Mouse (Mus musculus): Measurements from ENCODE around the gene Nosip.

Gene Nosip

GRCm38 (mm10) chr7:45035631-45036030 is 26.6 kb upstream of the Nosip start:
- DNase-seq (ENCODE audit: low spot score in 2 of 2), result no peak

- DNase-seq (ENCODE audit: low spot score in 2 of 2), result no peak
Measured at GRCm38 (mm10) chr7:45036702-45037101, 25.5 kb upstream of the Nosip start.

GRCm38 (mm10) chr7:45037720-45038361 is 24.4 kb upstream of the Nosip start:
- DNase-seq (ENCODE audit: low spot score in 2 of 2), result peak in 1 of 2 experiments; percentile 78

GRCm38 (mm10) chr7:45038411-45038810 is 23.8 kb upstream of the Nosip start:
- DNase-seq (ENCODE audit: low spot score in 2 of 2), result no peak

GRCm38 (mm10) chr7:45040851-45041250 is 21.4 kb upstream of the Nosip start:
- no peak for DNase-seq (ENCODE audit: low spot score in 2 of 2)

- DNase-seq (ENCODE audit: low spot score in 2 of 2), result no peak
Measured at GRCm38 (mm10) chr7:45043307-45043706, 18.9 kb upstream of the Nosip start.

GRCm38 (mm10) chr7:45045741-45046140 is 16.5 kb upstream of the Nosip start:
- no peak for DNase-seq (ENCODE audit: low spot score in 2 of 2)

GRCm38 (mm10) chr7:45046853-45047350 is 15.3 kb upstream of the Nosip start:
- no peak for DNase-seq (ENCODE audit: low spot score in 2 of 2)

- DNase-seq (ENCODE audit: low spot score in 2 of 2), result no peak
Measured at GRCm38 (mm10) chr7:45047491-45047890, 14.7 kb upstream of the Nosip start.

- no peak for DNase-seq (ENCODE audit: low spot score in 2 of 2)
Measured at GRCm38 (mm10) chr7:45048001-45048890, 14.0 kb upstream of the Nosip start.

- no peak for DNase-seq (ENCODE audit: low spot score in 2 of 2)
Measured at GRCm38 (mm10) chr7:45048923-45049657, 13.1 kb upstream of the Nosip start.

GRCm38 (mm10) chr7:45050945-45051600 is 11.2 kb upstream of the Nosip start:
- peak; percentile 71 to 76 for DNase-seq (ENCODE audit: low spot score in 2 of 2)

GRCm38 (mm10) chr7:45051601-45051974 is 10.6 kb upstream of the Nosip start:
- no peak for DNase-seq (ENCODE audit: low spot score in 2 of 2)

GRCm38 (mm10) chr7:45052181-45052861 is 9.9 kb upstream of the Nosip start:
- DNase-seq (ENCODE audit: low spot score in 2 of 2), result no peak

GRCm38 (mm10) chr7:45052862-45053116 is 9.4 kb upstream of the Nosip start, which contains the start of gene Prr12:
TSS of gene Prr12 (minus strand) at chr7:45052881.
- no peak for DNase-seq (ENCODE audit: low spot score in 2 of 2)

- DNase-seq (ENCODE audit: low spot score in 2 of 2), result peak in 1 of 2 experiments; percentile 77
Measured at GRCm38 (mm10) chr7:45053117-45053930, 8.9 kb upstream of the Nosip start.

GRCm38 (mm10) chr7:45053931-45054510 is 8.2 kb upstream of the Nosip start:
- peak; percentile 95 to 96 for DNase-seq (ENCODE audit: low spot score in 2 of 2)

- DNase-seq (ENCODE audit: low spot score in 2 of 2), result no peak
Measured at GRCm38 (mm10) chr7:45056329-45056971, 5.8 kb upstream of the Nosip start.

GRCm38 (mm10) chr7:45056972-45057348 is 5.3 kb upstream of the Nosip start:
- no peak for DNase-seq (ENCODE audit: low spot score in 2 of 2)

Data from urinary bladder, postnatal 4 days (tissue).